Mouse (Mus musculus) megakaryocyte, embryonic 14.5 days (primary cell): ENCODE data around the gene Acad9.
"Not testable (repeated sequence)": the region's sequence is repeated elsewhere in the genome, so short reads cannot be mapped to it uniquely, and the experiment has no call there.

ENCODE experiments used
- FLI1 ChIP-seq: IDR thresholded peaks from 2 replicates; pipeline ENCODE4 v1.6.1; 2012; ENCODE audit warnings: low read length, inconsistent platforms, mixed read lengths
- GATA1 ChIP-seq: IDR thresholded peaks from 3 replicates; pipeline ENCODE4 v1.6.1; 2012; ENCODE audit warnings: mixed read lengths, low read length, inconsistent platforms, borderline replicate concordance

DNA sequence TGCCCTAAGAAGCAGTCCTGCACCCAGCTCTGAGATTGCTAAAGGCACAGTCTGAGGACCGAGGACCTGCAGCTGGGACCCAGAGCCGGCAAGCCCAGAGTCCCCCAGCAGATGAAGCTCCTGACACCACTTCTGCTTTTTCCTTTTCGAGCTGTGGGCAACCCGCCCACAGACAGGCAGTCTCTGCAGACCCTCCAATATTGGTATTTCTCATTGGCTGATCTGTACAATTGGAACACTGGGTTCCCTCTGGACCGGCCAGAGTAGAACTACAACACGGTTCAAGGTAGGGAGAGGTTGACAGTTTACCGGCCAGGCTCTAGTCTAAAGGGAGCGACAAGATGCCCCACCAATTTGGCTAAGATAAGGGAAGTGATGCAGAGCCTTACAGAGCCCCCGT is 60.4 kb downstream of the Acad9 start:
- TF ChIP-seq GATA1, FLI1: not testable (repeated sequence)
